Mouse (Mus musculus): ENCODE results near the gene Slc37a1.

- TF ChIP-seq CTCF (IDR thresholded peaks at IDR 0.05; ENCODE audit: low read depth) (no peak), EP300 (IDR thresholded peaks at IDR 0.05; ENCODE audit: low read depth) (no peak)
Observed at GRCm38 (mm10) chr17:31315993-31316392, 29.4 kb downstream of the Slc37a1 start.

Data from liver, postnatal 0 days (tissue).